Mouse (Mus musculus) kidney, postnatal 0 days (tissue): ENCODE measurements at regions not wholly inside any gene's neighbourhood (a gene's known extent, or its start where the extent isn't known, plus 50 kb on each side); places are given as distances from the start of the nearest gene placed in this dataset.
A peak's percentile ranks its signal among the peaks of the same experiment; 100 is the strongest.

ENCODE experiments used
- ATAC-seq: fragments of 200-750 bp; cut with Nextera tagmentation; replicated peaks from 2 replicates; pipeline ENCODE4 v1.8.0; 2017; ENCODE audit warnings: low read depth, moderate number of reproducible peaks, moderate TSS enrichment, moderate library complexity; ENCODE audit not compliant: low FRiP score
- DNase-seq: peaks from one replicate; pipeline ENCODE4 v3.0.0-alpha.2; 2016; ENCODE audit warnings: low spot score
- H3K27ac ChIP-seq: fragments of 300-500 bp; sonication (generic); 2 replicates; pipeline ENCODE4 v1.5.1; 2014; ENCODE audit warnings: mild to moderate bottlenecking
- H3K27me3 ChIP-seq: fragments of 300-500 bp; sonication (generic); 2 replicates; pipeline ENCODE4 v1.6.1; 2014; ENCODE audit warnings: low read length, mixed read lengths; ENCODE audit not compliant: insufficient read depth
- H3K36me3 ChIP-seq: fragments of 300-500 bp; sonication (generic); 2 replicates; pipeline ENCODE4 v1.6.1; 2014; ENCODE audit warnings: low read length, mixed read lengths; ENCODE audit not compliant: insufficient read depth
- H3K4me1 ChIP-seq: fragments of 300-500 bp; sonication (generic); replicated peaks from 2 replicates; pipeline ENCODE4 v1.6.1; 2014; ENCODE audit warnings: antibody characterized with exemption, low read length, mixed read lengths; ENCODE audit not compliant: insufficient read depth
- H3K4me2 ChIP-seq: fragments of 300-500 bp; sonication (generic); 2 replicates; pipeline ENCODE4 v1.6.1; 2014; ENCODE audit warnings: mild to moderate bottlenecking, low read length, moderate library complexity, mixed read lengths
- H3K4me3 ChIP-seq: fragments of 300-500 bp; sonication (generic); replicated peaks from 2 replicates; pipeline ENCODE4 v1.5.1; 2014; ENCODE audit warnings: low read depth, low read length
- H3K9ac ChIP-seq: fragments of 300-500 bp; sonication (generic); 2 replicates; pipeline ENCODE4 v1.6.1; 2014; ENCODE audit warnings: low read depth, low read length
- H3K9me3 ChIP-seq: fragments of 300-500 bp; sonication (generic); replicated peaks from 2 replicates; pipeline ENCODE4 v1.6.1; 2016; ENCODE audit warnings: low read length, inconsistent platforms, mixed read lengths
- CTCF ChIP-seq: IDR thresholded peaks from 2 replicates; pipeline ENCODE4 v1.5.1; 2016; ENCODE audit warnings: antibody characterized with exemption, low read depth, mild to moderate bottlenecking, moderate library complexity
- WGBS: fragments of 180-500 bp; shearing (Covaris S2); extraction: QIAGEN DNeasy Blood & Tissue Kit; methylation state at CpG from one replicate; pipeline ENCODE4 v1.1.7; 2014; 5-methylcytosine and 5-hydroxymethylcytosine counted together

DNA sequence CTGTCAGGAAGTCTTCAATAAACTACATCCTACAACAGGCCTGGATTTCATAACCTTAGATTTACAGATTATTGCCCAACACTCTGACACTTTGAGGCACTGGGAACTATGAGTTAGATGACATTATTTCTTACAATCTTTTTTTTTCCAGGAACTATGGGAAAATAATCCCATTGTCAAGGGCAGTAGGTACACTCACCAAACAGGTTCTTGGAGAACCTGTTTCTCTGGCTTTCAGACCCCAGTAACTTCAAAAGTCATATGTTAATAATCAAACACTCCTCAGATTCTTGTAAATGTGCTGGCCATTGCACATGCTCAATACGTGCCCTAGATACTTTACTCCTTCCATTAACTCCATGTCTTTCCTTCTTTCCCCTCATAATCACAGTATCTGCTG, 769.1 kb downstream of the Nedd1 start:
- Histone ChIP-seq H3K36me3 (no peaks in the 10 kb centered on the region), H3K4me3 (no peak overlapping the region), H3K9me3 (no peaks in the 10 kb centered on the region), H3K27me3 (no peaks in the 10 kb centered on the region), H3K4me1 (no peaks in the 10 kb centered on the region), H3K27ac (peak overlapping the region; percentile 37; the same call in 1 of the 2 replicates), H3K4me2 (no peak overlapping the region), H3K9ac (no peak overlapping the region)
- ATAC-seq, result no peak; the same call in 1 of the 2 replicates
- DNase-seq, result peak; percentile 16
- TF ChIP-seq CTCF, result no peak
- WGBS, result 73% methylated on average over 1 of the region's 1 CpGs

DNA sequence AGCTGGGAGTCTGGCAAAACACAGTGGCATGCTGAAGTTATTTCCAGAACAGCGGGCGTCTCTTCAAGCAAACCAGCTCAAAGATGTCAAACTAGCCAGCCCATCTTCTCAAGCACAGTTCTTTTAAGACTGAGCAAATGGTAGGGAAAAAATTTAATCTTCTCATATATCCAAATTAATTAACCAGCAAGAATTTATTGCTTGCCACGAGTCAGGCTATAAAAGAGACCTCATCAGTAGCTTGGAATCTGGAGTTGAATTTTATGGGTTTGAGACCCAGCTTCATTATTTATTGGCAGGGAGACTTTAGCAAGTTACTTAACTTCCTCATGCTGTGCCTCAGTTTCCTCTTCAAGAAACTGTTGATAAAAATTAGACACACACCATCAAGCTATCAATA, 742.5 kb upstream of the Tmpo start:
- DNase-seq, result peak; percentile 72
- Histone ChIP-seq H3K4me1 (no peaks in the 10 kb centered on the region), H3K27me3 (no peaks in the 10 kb centered on the region), H3K9me3 (no peaks in the 10 kb centered on the region), H3K4me2 (no peak overlapping the region), H3K27ac (no peak overlapping the region), H3K9ac (no peak overlapping the region), H3K4me3 (no peak overlapping the region), H3K36me3 (no peaks in the 10 kb centered on the region)
- no peak for ATAC-seq
- WGBS, result 29% methylated on average over 3 of the region's 3 CpGs
- no peak for TF ChIP-seq CTCF

DNA sequence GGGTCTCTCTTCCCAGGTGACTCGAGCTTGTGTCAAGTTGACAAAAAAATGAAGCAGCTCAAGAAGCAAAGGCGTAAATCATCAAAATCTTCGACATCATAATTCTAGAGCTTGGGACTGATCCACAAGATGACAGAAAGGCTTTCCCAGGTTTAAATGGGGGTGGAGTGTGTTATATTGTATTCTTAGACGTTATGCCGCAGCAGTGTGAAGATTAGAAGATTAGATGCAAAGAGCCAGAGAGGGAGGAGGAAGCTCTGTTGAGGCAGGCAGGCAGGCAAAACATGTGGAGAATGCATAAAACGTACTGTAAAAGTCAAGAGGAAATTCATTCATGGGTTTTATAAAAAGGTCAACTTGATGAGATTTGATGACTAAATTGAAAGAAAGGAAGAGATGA, 708.7 kb upstream of the Tmpo start:
- Histone ChIP-seq H3K9me3 (no peaks in the 10 kb centered on the region), H3K4me3 (no peak overlapping the region), H3K27me3 (no peaks in the 10 kb centered on the region), H3K27ac (no peak overlapping the region), H3K4me2 (no peak overlapping the region), H3K9ac (no peak overlapping the region), H3K36me3 (no peaks in the 10 kb centered on the region), H3K4me1 (no peaks in the 10 kb centered on the region)
- 71% methylated on average over 6 of the region's 6 CpGs for WGBS
- ATAC-seq, result no peak
- TF ChIP-seq CTCF, result no peak
- DNase-seq, result no peak

DNA sequence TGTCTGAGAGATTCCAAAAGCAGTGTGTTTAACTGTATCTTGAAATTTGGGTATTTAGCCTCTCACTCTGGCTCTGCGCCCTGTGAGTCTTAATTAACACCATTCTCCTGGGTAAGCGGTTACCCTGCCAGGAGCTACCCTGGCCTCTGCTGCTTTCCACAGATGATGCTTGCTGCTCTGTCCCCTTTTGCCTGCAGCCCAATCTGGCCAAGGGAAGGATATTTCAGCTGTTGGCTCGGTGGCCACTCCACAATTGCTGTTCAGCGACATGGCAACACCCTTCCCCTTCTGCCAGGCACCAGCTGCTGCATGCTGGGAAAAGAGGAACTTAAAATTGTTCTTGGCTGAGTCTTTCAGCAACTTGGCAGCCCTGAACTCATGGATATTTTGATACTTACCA, 707.4 kb upstream of the Tmpo start:
- no peak overlapping the region for H3K27ac ChIP-seq
- H3K9me3 ChIP-seq, result no peaks in the 10 kb centered on the region
- H3K4me1 ChIP-seq, result no peaks in the 10 kb centered on the region
- no peak overlapping the region for H3K4me2 ChIP-seq
- DNase-seq (no peak), ATAC-seq (no peak)
- 85% methylated on average over 4 of the region's 4 CpGs for WGBS
- no peak for TF ChIP-seq CTCF
- H3K27me3 ChIP-seq, result no peaks in the 10 kb centered on the region
- H3K4me3 ChIP-seq, result no peak overlapping the region
- H3K9ac ChIP-seq, result no peak overlapping the region
- H3K36me3 ChIP-seq, result no peaks in the 10 kb centered on the region

DNA sequence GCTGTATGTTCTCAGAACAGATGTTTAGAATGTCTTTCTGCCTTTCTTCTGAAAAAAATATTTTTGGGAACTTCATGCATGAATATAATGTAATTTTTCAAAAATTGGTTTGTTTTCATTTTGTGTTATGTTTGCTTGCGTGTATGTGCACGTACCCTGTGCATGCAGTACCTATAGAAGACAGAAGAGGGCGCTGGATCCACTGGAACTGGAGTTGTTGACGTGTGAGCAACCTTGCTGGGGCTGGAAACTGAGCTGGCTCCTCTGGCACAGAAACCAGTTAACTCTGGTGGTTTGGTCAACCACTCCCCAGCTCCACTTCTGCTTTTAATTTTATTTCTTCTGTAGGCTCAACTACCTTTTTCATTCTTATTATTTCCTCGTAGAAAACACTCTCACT, 702.0 kb upstream of the Tmpo start:
- peak; percentile 58 for TF ChIP-seq CTCF
- ATAC-seq, result no peak
- no peaks in the 10 kb centered on the region for H3K36me3 ChIP-seq
- DNase-seq, result no peak
- H3K27ac ChIP-seq, result no peak overlapping the region
- H3K4me2 ChIP-seq, result no peak overlapping the region
- 77% methylated on average over 5 of the region's 5 CpGs for WGBS
- H3K27me3 ChIP-seq, result no peaks in the 10 kb centered on the region
- no peaks in the 10 kb centered on the region for H3K9me3 ChIP-seq
- H3K4me1 ChIP-seq, result no peaks in the 10 kb centered on the region
- H3K4me3 ChIP-seq, result no peak overlapping the region
- no peak overlapping the region for H3K9ac ChIP-seq

DNA sequence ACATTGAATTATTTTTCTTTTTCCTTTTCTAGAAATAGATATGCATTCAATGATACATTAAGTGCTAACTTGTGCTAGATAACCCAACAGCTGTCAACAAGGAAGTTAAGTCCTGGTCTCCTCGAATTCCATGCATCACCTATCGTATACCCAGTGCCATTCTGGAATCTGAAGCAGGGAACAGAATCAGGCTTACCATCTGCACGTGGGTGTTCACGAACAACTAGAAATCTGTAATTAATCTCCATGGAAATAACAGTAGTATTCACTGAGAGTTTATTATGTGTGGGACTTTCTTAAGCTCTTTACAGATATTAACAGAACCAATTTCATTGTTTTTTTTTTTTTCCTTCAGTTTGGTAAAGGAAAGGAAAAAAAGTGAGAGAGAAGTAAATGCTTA, 701.4 kb upstream of the Tmpo start:
- WGBS, result 60% methylated on average over 4 of the region's 4 CpGs
- ATAC-seq, result no peak

DNA sequence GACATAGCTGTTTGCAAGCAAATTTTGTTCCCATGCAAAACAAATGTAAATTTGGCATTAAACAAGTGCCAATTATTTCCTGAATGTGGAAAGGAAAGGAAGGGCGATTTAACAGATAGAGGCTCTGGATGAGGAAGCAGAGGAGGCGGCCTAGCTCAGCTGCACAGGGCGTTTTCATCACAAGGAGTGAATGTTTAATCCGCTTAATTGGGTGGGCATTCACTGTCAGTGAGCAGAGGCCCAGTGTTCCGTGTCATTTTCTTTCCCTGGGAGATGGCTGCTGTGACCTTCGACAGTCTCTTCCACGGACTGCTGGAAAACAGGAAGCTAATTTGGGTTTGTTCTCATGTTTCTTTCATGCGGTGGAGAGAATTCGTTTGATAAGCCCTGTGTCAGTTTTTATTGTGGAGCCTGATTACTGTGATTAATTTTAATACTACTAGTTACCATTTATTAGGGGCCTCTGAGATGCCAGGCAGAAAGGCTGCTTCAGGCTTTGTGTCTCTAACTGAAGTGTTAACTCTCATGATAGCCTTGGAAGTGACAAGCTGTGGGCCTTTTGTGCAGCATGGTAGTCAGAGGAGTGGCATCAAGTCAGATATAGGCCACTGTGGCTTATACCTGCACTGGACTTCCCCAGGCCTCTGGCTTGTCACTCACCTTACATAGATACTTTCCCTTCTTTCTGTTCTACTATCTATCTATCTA, 700.6 kb upstream of the Tmpo start:
- H3K36me3 ChIP-seq, result no peaks in the 10 kb centered on the region
- H3K4me3 ChIP-seq, result no peak overlapping the region
- peak; percentile 40; the same call in 1 of the 2 replicates for ATAC-seq
- WGBS, result 19% methylated on average over 9 of the region's 9 CpGs
- no peaks in the 10 kb centered on the region for H3K4me1 ChIP-seq
- no peak for TF ChIP-seq CTCF
- no peaks in the 10 kb centered on the region for H3K9me3 ChIP-seq
- H3K27ac ChIP-seq, result no peak overlapping the region
- peak; percentile 67 for DNase-seq
- H3K27me3 ChIP-seq, result no peaks in the 10 kb centered on the region
- no peak overlapping the region for H3K9ac ChIP-seq
- H3K4me2 ChIP-seq, result no peak overlapping the region

More for the DNA sequence above, 701.4 kb upstream of the Tmpo start:
- no peak for TF ChIP-seq CTCF
- Histone ChIP-seq H3K4me1 (no peaks in the 10 kb centered on the region), H3K9ac (no peak overlapping the region), H3K9me3 (no peaks in the 10 kb centered on the region), H3K4me2 (no peak overlapping the region), H3K4me3 (no peak overlapping the region), H3K36me3 (no peaks in the 10 kb centered on the region), H3K27me3 (no peaks in the 10 kb centered on the region), H3K27ac (no peak overlapping the region)
- DNase-seq, result no peak
